Mouse (Mus musculus) liver, postnatal 0 days (tissue): ENCODE measurements at regions not wholly inside any gene's neighbourhood (a gene's known extent, or its start where the extent isn't known, plus 50 kb on each side); places are given as distances from the start of the nearest gene placed in this dataset.
A peak's percentile ranks its signal among the peaks of the same experiment; 100 is the strongest.
"Not testable (repeated sequence)": the region's sequence is repeated elsewhere in the genome, so short reads cannot be mapped to it uniquely, and the experiment has no call there.

Experiments
- ATAC-seq: fragments of 200-750 bp; cut with Nextera tagmentation; 2 replicates; pipeline ENCODE4 v1.8.0; 2017; ENCODE audit warnings: mild to moderate bottlenecking, moderate library complexity
- DNase-seq: peaks from one replicate; pipeline ENCODE4 v3.0.0-alpha.2; 2016
- H3K27ac ChIP-seq: fragments of 300-500 bp; sonication (generic); 2 replicates; pipeline ENCODE4 v1.5.1; 2014; ENCODE audit warnings: antibody characterized with exemption, moderate library complexity, mild to moderate bottlenecking, low read depth
- H3K27me3 ChIP-seq: fragments of 300-500 bp; sonication (generic); 2 replicates; pipeline ENCODE4 v1.6.1; 2014; ENCODE audit warnings: low read length, control low read depth, mixed read lengths; ENCODE audit not compliant: insufficient read depth
- H3K36me3 ChIP-seq: fragments of 300-500 bp; sonication (generic); replicated peaks from 2 replicates; pipeline ENCODE4 v1.6.1; 2014; ENCODE audit warnings: mild to moderate bottlenecking, control low read depth, low read length, moderate library complexity, mixed read lengths; ENCODE audit not compliant: insufficient read depth
- H3K4me1 ChIP-seq: fragments of 300-500 bp; sonication (generic); 2 replicates; pipeline ENCODE4 v1.6.1; 2014; ENCODE audit warnings: antibody characterized with exemption, mild to moderate bottlenecking, control low read depth; ENCODE audit not compliant: insufficient read depth
- H3K4me2 ChIP-seq: fragments of 300-500 bp; sonication (generic); 2 replicates; pipeline ENCODE4 v1.6.1; 2014; ENCODE audit warnings: low read depth, mild to moderate bottlenecking, low read length, moderate library complexity, mixed read lengths
- H3K4me3 ChIP-seq: fragments of 300-500 bp; sonication (generic); 2 replicates; pipeline ENCODE4 v1.5.1; 2014; ENCODE audit warnings: low read depth, low read length
- H3K9ac ChIP-seq: fragments of 300-500 bp; sonication (generic); replicated peaks from 2 replicates; pipeline ENCODE4 v1.6.1; 2014; ENCODE audit warnings: mild to moderate bottlenecking, moderate library complexity
- H3K9me3 ChIP-seq: fragments of 300-500 bp; sonication (generic); 2 replicates; pipeline ENCODE4 v1.6.1; 2016; ENCODE audit warnings: mild to moderate bottlenecking, control low read depth, low read length, mixed read lengths
- CTCF ChIP-seq: sonication (generic); IDR thresholded peaks from 2 replicates; pipeline ENCODE4 v1.5.1; 2016; ENCODE audit warnings: antibody characterized with exemption, low read depth
- EP300 ChIP-seq: IDR thresholded peaks from 2 replicates; pipeline ENCODE4 v1.6.1; 2016; ENCODE audit warnings: antibody characterized with exemption, low read depth, mild to moderate bottlenecking
- WGBS: fragments of 180-500 bp; shearing (Covaris S2); extraction: QIAGEN DNeasy Blood & Tissue Kit; methylation state at CpG from one replicate; pipeline ENCODE4 v1.1.7; 2014; ENCODE audit not compliant: insufficient replicate concordance; 5-methylcytosine and 5-hydroxymethylcytosine counted together

DNA sequence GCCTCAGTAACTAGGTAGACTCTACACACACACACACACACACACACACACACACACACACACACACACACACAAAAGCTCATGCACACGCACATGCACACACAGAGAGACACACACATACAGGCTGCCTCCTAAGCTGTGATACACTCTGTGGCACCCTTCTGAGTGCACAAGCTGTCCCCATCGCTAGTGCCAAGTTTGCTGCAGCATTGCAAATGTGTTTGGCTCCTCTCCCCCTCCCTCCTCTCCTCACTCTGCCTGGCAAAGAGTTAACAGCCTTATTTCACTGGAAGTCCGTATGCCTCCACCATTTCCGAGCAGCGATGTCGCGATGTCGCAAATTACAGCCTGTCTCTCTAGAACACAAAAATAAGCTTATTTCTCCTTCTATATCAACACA lies 209.7 kb upstream of the Castor2 start:
- H3K27ac ChIP-seq: no peak overlapping the region
- no peak overlapping the region for H3K4me2 ChIP-seq
- no peaks in the 10 kb centered on the region for H3K9me3 ChIP-seq
- ATAC-seq (no peak), DNase-seq (no peak)
- 73% methylated on average over 8 of the region's 8 CpGs for WGBS
- H3K27me3 ChIP-seq: no peaks in the 10 kb centered on the region
- no peaks in the 10 kb centered on the region for H3K36me3 ChIP-seq
- H3K4me3 ChIP-seq: no peak overlapping the region
- TF ChIP-seq EP300: no peak
- no peak for TF ChIP-seq CTCF
- no peaks in the 10 kb centered on the region for H3K4me1 ChIP-seq
- H3K9ac ChIP-seq: no peak overlapping the region

DNA sequence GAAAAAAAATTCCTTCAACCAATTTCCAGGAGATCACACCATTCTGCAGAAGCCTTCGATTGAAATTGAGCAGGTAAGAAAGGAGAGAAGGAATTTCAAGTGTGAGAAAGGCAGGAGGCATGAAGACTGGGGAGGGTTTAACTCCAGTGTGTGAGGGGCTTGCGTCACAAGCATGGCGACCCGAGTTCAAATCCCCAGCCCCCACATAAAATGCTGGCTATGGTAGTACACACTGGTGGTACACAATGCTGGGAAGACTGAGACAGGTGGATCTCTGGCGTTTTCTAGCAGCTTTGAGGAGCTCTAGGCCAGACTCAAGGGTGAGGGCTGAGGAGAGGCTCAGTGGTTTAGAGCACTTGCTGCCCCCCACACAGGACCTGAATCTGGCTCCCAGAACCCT lies 214.0 kb upstream of the Castor2 start:
- 71% methylated on average over 5 of the region's 5 CpGs for WGBS
- no peak for ATAC-seq
- TF ChIP-seq CTCF (no peak), EP300 (no peak)

DNA sequence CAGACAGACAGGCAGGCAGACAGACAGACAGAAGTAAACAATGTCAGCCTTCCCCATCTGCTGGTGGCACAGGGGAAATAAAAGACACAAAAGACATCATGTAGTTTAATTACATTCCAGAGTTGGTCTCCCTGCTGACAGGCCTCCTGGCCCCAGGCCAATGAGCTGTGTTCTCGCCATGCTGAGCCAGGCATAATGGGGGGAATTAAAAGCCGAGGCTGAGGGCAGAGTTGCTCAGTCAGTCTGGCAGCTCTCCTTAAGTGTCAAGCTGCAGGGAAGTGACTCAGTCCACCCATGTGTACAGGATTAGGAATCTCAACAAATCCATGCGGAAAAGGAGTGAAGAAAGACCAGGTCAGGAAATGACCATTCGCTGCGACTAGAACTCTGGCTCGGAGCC lies 214.5 kb upstream of the Castor2 start:
- H3K4me1 ChIP-seq: no peaks in the 10 kb centered on the region
- WGBS: 58% methylated on average over 6 of the region's 6 CpGs
- H3K9me3 ChIP-seq: no peaks in the 10 kb centered on the region
- H3K36me3 ChIP-seq: no peaks in the 10 kb centered on the region
- H3K9ac ChIP-seq: no peak overlapping the region
- ATAC-seq (no peak), DNase-seq (peak; percentile 20)
- no peak overlapping the region for H3K27ac ChIP-seq
- no peak overlapping the region for H3K4me3 ChIP-seq
- H3K4me2 ChIP-seq: no peak overlapping the region
- H3K27me3 ChIP-seq: no peaks in the 10 kb centered on the region
- TF ChIP-seq CTCF (no peak), EP300 (no peak)

More for the DNA sequence above, 214.0 kb upstream of the Castor2 start:
- Histone ChIP-seq H3K4me1 (no peaks in the 10 kb centered on the region), H3K9me3 (no peaks in the 10 kb centered on the region), H3K27me3 (no peaks in the 10 kb centered on the region), H3K4me2 (no peak overlapping the region), H3K27ac (no peak overlapping the region), H3K36me3 (no peaks in the 10 kb centered on the region), H3K9ac (no peak overlapping the region), H3K4me3 (no peak overlapping the region)
- no peak for DNase-seq

DNA sequence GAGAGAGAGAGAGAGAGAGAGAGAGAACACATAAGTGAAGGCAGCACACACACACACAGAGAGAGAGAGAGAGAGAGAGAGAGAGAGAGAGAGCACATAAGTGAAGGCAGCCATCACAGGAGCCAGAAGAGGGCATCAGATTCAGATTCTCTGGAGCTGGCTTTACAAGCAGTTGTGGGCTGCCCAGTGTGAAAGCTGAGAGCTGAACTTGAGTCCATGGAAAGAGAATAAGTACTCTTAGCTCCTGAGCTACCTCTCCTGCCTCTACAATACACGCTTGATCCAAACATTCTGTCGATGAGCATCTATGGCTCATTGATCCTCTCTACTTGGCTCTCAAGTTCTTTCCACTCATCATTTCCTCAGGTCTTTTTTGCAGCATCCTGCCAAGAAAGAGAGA lies 214.9 kb upstream of the Castor2 start:
- Histone ChIP-seq H3K36me3 (no peaks in the 10 kb centered on the region), H3K27me3 (no peaks in the 10 kb centered on the region), H3K9me3 (no peaks in the 10 kb centered on the region), H3K4me1 (no peaks in the 10 kb centered on the region), H3K27ac (no peak overlapping the region), H3K4me2 (no peak overlapping the region), H3K4me3 (no peak overlapping the region), H3K9ac (no peak overlapping the region)
- DNase-seq (no peak), ATAC-seq (no peak)
- 83% methylated on average over 2 of the region's 2 CpGs for WGBS
- no peak for TF ChIP-seq EP300
- TF ChIP-seq CTCF: no peak

DNA sequence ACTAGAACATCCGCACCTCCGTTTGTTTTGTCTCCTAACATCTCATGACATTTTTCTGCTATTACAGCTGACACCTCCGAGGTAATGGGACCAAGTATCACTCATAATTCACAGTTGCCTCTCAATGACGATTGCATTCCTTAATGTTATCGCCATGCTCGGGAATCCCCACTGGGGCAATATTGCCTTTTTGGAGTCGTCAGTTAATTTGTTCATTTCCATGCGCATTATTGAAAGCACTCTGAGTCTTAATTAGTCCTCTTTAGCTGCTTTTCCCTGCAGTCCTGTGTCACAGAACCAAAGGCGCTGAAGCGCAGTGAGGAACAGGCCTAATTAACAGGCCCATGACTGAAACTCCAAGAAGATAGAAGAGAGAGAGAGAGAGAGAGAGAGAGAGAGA lies 255.0 kb upstream of the Castor2 start:
- Histone ChIP-seq H3K36me3 (no peaks in the 10 kb centered on the region), H3K4me1 (no peaks in the 10 kb centered on the region), H3K27ac (no peak overlapping the region), H3K27me3 (no peaks in the 10 kb centered on the region), H3K9me3 (no peaks in the 10 kb centered on the region), H3K9ac (no peak overlapping the region), H3K4me3 (no peak overlapping the region), H3K4me2 (no peak overlapping the region)
- TF ChIP-seq EP300 (no peak), CTCF (no peak)
- no peak for ATAC-seq
- WGBS: 68% methylated on average over 10 of the region's 10 CpGs
- no peak for DNase-seq

DNA sequence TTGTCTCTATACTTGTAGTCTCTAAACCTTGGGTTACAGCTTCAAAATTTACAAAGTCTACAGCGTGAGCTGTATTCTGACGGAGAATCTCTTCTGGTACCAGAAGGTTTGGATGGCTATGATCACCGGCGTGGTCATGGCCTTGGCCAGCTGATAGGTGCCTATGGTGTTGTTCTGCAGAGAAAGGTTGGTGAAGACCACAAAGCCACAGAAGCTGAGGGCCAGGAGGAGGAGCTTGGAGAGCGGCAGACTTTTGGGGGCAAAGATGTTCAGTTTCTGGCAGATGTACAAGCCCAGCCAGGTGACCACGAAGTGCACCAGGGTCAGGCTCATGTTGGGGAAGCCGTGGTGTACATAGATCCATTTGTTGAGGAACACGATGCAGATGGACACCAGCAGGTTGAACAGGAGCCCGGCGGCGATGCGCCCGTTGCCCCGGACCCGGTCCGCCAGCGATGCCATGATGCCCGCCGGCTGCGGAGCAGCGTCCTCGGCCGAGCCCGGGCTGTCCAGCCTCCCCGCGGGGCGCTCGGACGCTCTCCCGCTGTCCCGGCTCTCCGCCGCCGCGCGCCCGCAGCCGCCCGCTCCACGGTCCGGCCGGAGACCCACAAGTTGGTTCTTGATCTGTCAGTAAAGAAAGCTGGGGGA lies 257.3 kb upstream of the Castor2 start:
- H3K9me3 ChIP-seq, DNase-seq, H3K27ac ChIP-seq, H3K4me3 ChIP-seq, H3K4me1 ChIP-seq, H3K27me3 ChIP-seq, H3K36me3 ChIP-seq, H3K4me2 ChIP-seq, H3K9ac ChIP-seq: not testable (repeated sequence)
- WGBS: 41% methylated on average over 16 of the region's 42 CpGs
- peak; percentile 33 for ATAC-seq

DNA sequence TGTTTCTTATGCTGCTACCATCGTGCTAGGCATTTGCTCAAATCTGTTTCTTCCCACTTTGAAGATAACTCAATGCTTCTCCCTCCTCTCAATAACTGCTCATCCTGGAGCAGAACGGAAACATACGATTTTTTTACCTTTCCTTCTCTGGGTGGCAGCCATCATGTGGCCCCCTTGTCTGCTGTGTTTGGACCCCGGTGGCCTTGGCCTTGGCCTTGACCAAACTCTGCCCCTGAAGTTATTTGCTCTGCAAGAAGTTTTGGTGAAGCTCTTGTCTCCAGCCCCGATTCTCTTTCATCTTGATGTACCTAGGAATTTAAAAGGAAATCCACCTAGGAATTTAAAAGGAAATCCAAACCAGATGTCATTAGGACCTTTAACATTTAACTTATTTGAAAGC lies 261.2 kb upstream of the Castor2 start:
- no peak overlapping the region for H3K4me3 ChIP-seq
- no peaks in the 10 kb centered on the region for H3K27me3 ChIP-seq
- no peak for DNase-seq
- WGBS: 72% methylated on average over 5 of the region's 5 CpGs
- no peak for ATAC-seq
- no peaks in the 10 kb centered on the region for H3K4me1 ChIP-seq
- no peaks in the 10 kb centered on the region for H3K9me3 ChIP-seq
- TF ChIP-seq CTCF: no peak
- TF ChIP-seq EP300: no peak
- H3K4me2 ChIP-seq: no peak overlapping the region
- H3K36me3 ChIP-seq: no peaks in the 10 kb centered on the region
- no peak overlapping the region for H3K27ac ChIP-seq
- no peak overlapping the region for H3K9ac ChIP-seq
